Mouse (Mus musculus) liver, postnatal 0 days (tissue): ENCODE measurements around the gene Cdh24.

Source experiments
- CTCF ChIP-seq: sonication (generic); IDR thresholded peaks from 2 replicates; pipeline ENCODE4 v1.5.1; 2016; ENCODE audit warnings: antibody characterized with exemption, low read depth
- EP300 ChIP-seq: IDR thresholded peaks from 2 replicates; pipeline ENCODE4 v1.6.1; 2016; ENCODE audit warnings: antibody characterized with exemption, low read depth, mild to moderate bottlenecking

DNA sequence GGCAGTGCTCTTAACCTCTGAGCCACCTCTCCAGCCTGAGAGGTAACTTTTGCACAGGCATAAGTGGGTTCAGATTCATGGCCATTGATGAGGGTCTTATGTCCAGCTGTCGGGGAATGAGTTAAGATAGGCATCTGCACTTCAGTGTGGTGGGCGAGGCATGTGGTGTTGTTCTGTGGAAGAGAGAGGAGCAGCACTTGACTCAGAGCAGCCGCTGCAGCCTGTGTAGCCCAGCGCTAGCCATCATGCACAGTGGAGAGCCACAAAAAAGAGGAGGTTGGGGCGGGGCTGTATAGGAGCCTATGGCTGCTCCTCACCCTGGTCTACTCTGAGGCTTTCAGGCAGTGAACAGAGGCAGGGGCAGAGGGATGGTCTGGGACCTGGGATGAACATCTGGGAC, 13.1 kb downstream of the Cdh24 start:
- TF ChIP-seq CTCF, result no peak
- TF ChIP-seq EP300, result no peak
